In genomic region chr11:120598990-120599549, GRCm38 (mm10) we compare ENCODE assay signal across 7 mouse cellular contexts. TPM values are rescaled to one million over a fixed set of nuclear protein-coding genes. Genes with fewer than 3 reads are reported as not detected.
A peak's percentile ranks its signal among the peaks of the same experiment; 100 is the strongest.
DNase-seq lines count a peak whose midpoint lies in the region; ATAC-seq and TF ChIP-seq lines count a peak whose summit lies in the region.

No protein-coding gene starts in this region.

- peak overlapping the region; percentile 82 for H3K4me2 ChIP-seq in lung, embryonic 16.5 days (ENCODE audit: low read depth, low read length)

- WGBS in lung, embryonic 16.5 days: 37% methylated on average over 17 of the region's 17 CpGs
- WGBS in limb, embryonic 10.5 days: 50% methylated on average over 17 of the region's 17 CpGs
- WGBS in small intestine, adult 2 months: 40% methylated on average over 17 of the region's 17 CpGs

- no peak for ATAC-seq in lung, embryonic 16.5 days (ENCODE audit: low read depth)
- no peak for ATAC-seq in megakaryocyte-erythroid progenitor cell, adult 5-6 weeks (replicated peaks; ENCODE audit: low FRiP score, low TSS enrichment, poor library complexity, severe bottlenecking)

- H3K27ac ChIP-seq in lung, embryonic 16.5 days (ENCODE audit: low read length): peak overlapping the region; percentile 81
- peak overlapping the region; percentile 99 for H3K27ac ChIP-seq in limb, embryonic 10.5 days
- H3K27ac ChIP-seq in small intestine, adult 2 months (ENCODE audit: insufficient read depth, low read depth, low read length): peak overlapping the region; percentile 55; the same call in 1 of the 2 replicates

- peaks cover 20% of the 10 kb centered on the region for H3K4me1 ChIP-seq in lung, embryonic 16.5 days (replicated peaks; ENCODE audit: control insufficient read depth, insufficient read depth, low read length)
- peaks cover 82% of the 10 kb centered on the region for H3K4me1 ChIP-seq in erythroblast, embryonic 14.5 days (ENCODE audit: control insufficient read depth)
- H3K4me1 ChIP-seq in limb, embryonic 10.5 days: peaks cover 30% of the 10 kb centered on the region
- peaks cover 14% of the 10 kb centered on the region; the same call in 1 of the 2 replicates for H3K4me1 ChIP-seq in small intestine, adult 2 months (ENCODE audit: control insufficient read depth, insufficient read depth, insufficient read length, low read length)

- H3K36me3 ChIP-seq in lung, embryonic 16.5 days (ENCODE audit: control insufficient read depth, insufficient read depth, low read length): peaks cover 41% of the 10 kb centered on the region
- H3K36me3 ChIP-seq in erythroblast, embryonic 14.5 days (ENCODE audit: control insufficient read depth): peaks cover 75% of the 10 kb centered on the region
- peaks cover 78% of the 10 kb centered on the region for H3K36me3 ChIP-seq in limb, embryonic 10.5 days
- H3K36me3 ChIP-seq in small intestine, adult 2 months (ENCODE audit: control insufficient read depth, insufficient read depth, low read length): peaks cover 27% of the 10 kb centered on the region

- TF ChIP-seq CTCF in small intestine, adult 2 months (IDR thresholded peaks at IDR 0.05; ENCODE audit: extremely low read depth, insufficient read length, insufficient replicate concordance, low read depth, low read length): no peak

- no peaks in the 10 kb centered on the region for H3K9me3 ChIP-seq in lung, embryonic 16.5 days (ENCODE audit: control insufficient read depth, low read length)
- no peaks in the 10 kb centered on the region for H3K9me3 ChIP-seq in erythroblast, embryonic 14.5 days (ENCODE audit: control insufficient read depth, low read length)
- no peaks in the 10 kb centered on the region for H3K9me3 ChIP-seq in limb, embryonic 10.5 days (replicated peaks)

- no peaks in the 10 kb centered on the region for H3K27me3 ChIP-seq in lung, embryonic 16.5 days (ENCODE audit: control insufficient read depth, insufficient read depth, low read depth, low read length)
- H3K27me3 ChIP-seq in erythroblast, embryonic 14.5 days (ENCODE audit: control insufficient read depth): no peaks in the 10 kb centered on the region
- H3K27me3 ChIP-seq in limb, embryonic 10.5 days (ENCODE audit: low read depth, poor library complexity, severe bottlenecking): no peaks in the 10 kb centered on the region
- H3K27me3 ChIP-seq in small intestine, adult 2 months (ENCODE audit: control insufficient read depth, insufficient read depth, low read length): no peaks in the 10 kb centered on the region

- no peak for TF ChIP-seq POLR2A in small intestine, adult 2 months (IDR thresholded peaks at IDR 0.05; ENCODE audit: low read depth, low read length)

- peak overlapping the region; percentile 75 for H3K9ac ChIP-seq in lung, embryonic 16.5 days (ENCODE audit: low read length)

- DNase-seq in lung, postnatal 14 days: no peak
- no peak for DNase-seq in limb, embryonic 10.5 days (ENCODE audit: low spot score)
- DNase-seq in spleen, adult 18-20 months: no peak

- H3K4me3 ChIP-seq in lung, embryonic 16.5 days (ENCODE audit: low read length): peak overlapping the region; percentile 93
- peak overlapping the region; percentile 97 for H3K4me3 ChIP-seq in erythroblast, embryonic 14.5 days (replicated peaks)
- H3K4me3 ChIP-seq in limb, embryonic 10.5 days: peak overlapping the region; percentile 100
- H3K4me3 ChIP-seq in small intestine, adult 2 months (ENCODE audit: low read depth, low read length): peak overlapping the region; percentile 95

RNA-seq across cellular contexts. Expression of gene Anapc11, which starts 0.8 kb away (rescaled TPM):
- 215 and 224 TPM in 2 replicates for polyA plus RNA-seq in lung, embryonic 16.5 days (2015; fragmentation: Nextera tagmentation; extraction: Ambion mirVana)
- polyA plus RNA-seq in erythroblast, embryonic 14.5 days (2012): 12.9 and 19.1 TPM in 2 replicates
- 201 and 207 TPM in 2 replicates for polyA plus RNA-seq in limb, embryonic 10.5 days (2016; fragmentation: Nextera tagmentation; extraction: Ambion mirVana)
- 46.4 and 97.9 TPM in 2 replicates for polyA plus RNA-seq in small intestine, adult 2 months (2012; rRNA removed)
- total RNA-seq in megakaryocyte-erythroid progenitor cell, adult 5-6 weeks (2014; fragmentation: Nextera tagmentation): 84.0 and 110 TPM in 2 replicates
- total RNA-seq in megakaryocyte-erythroid progenitor cell, adult 5-6 weeks (2017): 21.9 and 27.6 TPM in 2 replicates

RNA-seq across cellular contexts. Expression of gene Alyref, which starts 0.9 kb away (rescaled TPM):
- 82.6 and 266 TPM in 2 replicates for polyA plus RNA-seq in lung, embryonic 16.5 days (2015; fragmentation: Nextera tagmentation; extraction: Ambion mirVana)
- polyA plus RNA-seq in erythroblast, embryonic 14.5 days (2012): 56.7 and 59.1 TPM in 2 replicates
- polyA plus RNA-seq in limb, embryonic 10.5 days (2016; fragmentation: Nextera tagmentation; extraction: Ambion mirVana): 720 and 728 TPM in 2 replicates
- 12.0 and 24.0 TPM in 2 replicates for polyA plus RNA-seq in small intestine, adult 2 months (2012; rRNA removed)
- 157 and 232 TPM in 2 replicates for total RNA-seq in megakaryocyte-erythroid progenitor cell, adult 5-6 weeks (2014; fragmentation: Nextera tagmentation)
- total RNA-seq in megakaryocyte-erythroid progenitor cell, adult 5-6 weeks (2017): 208 and 278 TPM in 2 replicates

RNA-seq across cellular contexts. Expression of gene Npb, which starts 9.2 kb away (rescaled TPM):
- polyA plus RNA-seq in lung, embryonic 16.5 days (2015; fragmentation: Nextera tagmentation; extraction: Ambion mirVana): 1.5 and 1.6 TPM in 2 replicates
- polyA plus RNA-seq in erythroblast, embryonic 14.5 days (2012): 0.46 TPM in 1 of 2 replicates, not detected in the other
- 0.56 TPM in 1 of 2 replicates, not detected in the other for polyA plus RNA-seq in limb, embryonic 10.5 days (2016; fragmentation: Nextera tagmentation; extraction: Ambion mirVana)
- 0.98 and 7.2 TPM in 2 replicates for polyA plus RNA-seq in small intestine, adult 2 months (2012; rRNA removed)
- 3.3 TPM in 1 of 2 replicates, not detected in the other for total RNA-seq in megakaryocyte-erythroid progenitor cell, adult 5-6 weeks (2014; fragmentation: Nextera tagmentation)
- total RNA-seq in megakaryocyte-erythroid progenitor cell, adult 5-6 weeks (2017): not detected in 2 replicates

RNA-seq across cellular contexts. Expression of gene Arhgdia, which starts 17.6 kb away (rescaled TPM):
- 654 and 680 TPM in 2 replicates for polyA plus RNA-seq in lung, embryonic 16.5 days (2015; fragmentation: Nextera tagmentation; extraction: Ambion mirVana)
- 52.3 and 59.5 TPM in 2 replicates for polyA plus RNA-seq in erythroblast, embryonic 14.5 days (2012)
- polyA plus RNA-seq in limb, embryonic 10.5 days (2016; fragmentation: Nextera tagmentation; extraction: Ambion mirVana): 742 and 814 TPM in 2 replicates
- polyA plus RNA-seq in small intestine, adult 2 months (2012; rRNA removed): 489 and 1,022 TPM in 2 replicates
- total RNA-seq in megakaryocyte-erythroid progenitor cell, adult 5-6 weeks (2014; fragmentation: Nextera tagmentation): 248 and 334 TPM in 2 replicates
- total RNA-seq in megakaryocyte-erythroid progenitor cell, adult 5-6 weeks (2017): 96.3 and 154 TPM in 2 replicates

RNA-seq across cellular contexts. Expression of gene Pcyt2, which starts 18.7 kb away (rescaled TPM):
- 104 and 117 TPM in 2 replicates for polyA plus RNA-seq in lung, embryonic 16.5 days (2015; fragmentation: Nextera tagmentation; extraction: Ambion mirVana)
- 9.6 and 12.2 TPM in 2 replicates for polyA plus RNA-seq in erythroblast, embryonic 14.5 days (2012)
- 161 and 169 TPM in 2 replicates for polyA plus RNA-seq in limb, embryonic 10.5 days (2016; fragmentation: Nextera tagmentation; extraction: Ambion mirVana)
- 449 and 1,029 TPM in 2 replicates for polyA plus RNA-seq in small intestine, adult 2 months (2012; rRNA removed)
- 74.6 and 87.3 TPM in 2 replicates for total RNA-seq in megakaryocyte-erythroid progenitor cell, adult 5-6 weeks (2014; fragmentation: Nextera tagmentation)
- 28.5 and 29.6 TPM in 2 replicates for total RNA-seq in megakaryocyte-erythroid progenitor cell, adult 5-6 weeks (2017)
